Mouse (Mus musculus) liver, embryonic 11.5 days (tissue): Measurements from ENCODE around the gene Duoxa2. TPM values are rescaled to one million over a fixed set of nuclear protein-coding genes. Genes with fewer than 3 reads are reported as not detected.

Experiments
- ATAC-seq: fragments of 200-750 bp; cut with Nextera tagmentation; replicated peaks from 2 replicates; pipeline ENCODE4 v1.8.0; 2017; ENCODE audit warnings: moderate number of reproducible peaks, mild to moderate bottlenecking, moderate TSS enrichment, moderate library complexity; ENCODE audit not compliant: low FRiP score
- DNase-seq: peaks from one replicate; pipeline ENCODE4 v3.0.0-alpha.2; 2017; ENCODE audit warnings: low spot score
- H3K27ac ChIP-seq: fragments of 300-500 bp; sonication (generic); 2 replicates; pipeline ENCODE4 v1.5.1; 2014; ENCODE audit warnings: mild to moderate bottlenecking, low read depth, low read length, control low read depth
- H3K27me3 ChIP-seq: fragments of 300-500 bp; sonication (generic); replicated peaks from 2 replicates; pipeline ENCODE4 v1.6.1; 2014; ENCODE audit warnings: low read length, mixed read lengths; ENCODE audit not compliant: control insufficient read depth, insufficient read depth
- H3K36me3 ChIP-seq: fragments of 300-500 bp; sonication (generic); 2 replicates; pipeline ENCODE4 v1.6.1; 2014; ENCODE audit warnings: mild to moderate bottlenecking, low read length, moderate library complexity, mixed read lengths; ENCODE audit not compliant: control insufficient read depth, insufficient read depth
- H3K4me1 ChIP-seq: fragments of 300-500 bp; sonication (generic); replicated peaks from 2 replicates; pipeline ENCODE4 v1.6.1; 2014; ENCODE audit warnings: low read length, mixed read lengths; ENCODE audit not compliant: control insufficient read depth, insufficient read depth
- H3K4me2 ChIP-seq: fragments of 300-500 bp; sonication (generic); 2 replicates; pipeline ENCODE4 v1.6.1; 2014; ENCODE audit warnings: mild to moderate bottlenecking, control low read depth, moderate library complexity
- H3K4me3 ChIP-seq: fragments of 300-500 bp; sonication (generic); 2 replicates; pipeline ENCODE4 v1.5.1; 2014; ENCODE audit warnings: low read depth, low read length, control low read depth
- H3K9ac ChIP-seq: fragments of 300-500 bp; sonication (generic); 2 replicates; pipeline ENCODE4 v1.6.1; 2014; ENCODE audit warnings: low read depth, low read length, control low read depth
- H3K9me3 ChIP-seq: fragments of 300-500 bp; sonication (generic); 2 replicates; pipeline ENCODE4 v1.6.1; 2016; ENCODE audit warnings: low read length, inconsistent platforms, mixed read lengths; ENCODE audit not compliant: control insufficient read depth
- WGBS: fragments of 180-500 bp; shearing (Covaris S2); extraction: QIAGEN DNeasy Blood & Tissue Kit; methylation state at CpG from one replicate; pipeline ENCODE4 v1.1.7; 2014; 5-methylcytosine and 5-hydroxymethylcytosine counted together
- polyA plus RNA-seq: library from polyadenylated mRNA; unstranded; fragments of >200 nt; fragmentation: Nextera tagmentation; extraction: Ambion mirVana; gene quantifications from 2 replicates; pipeline ENCODE4 v1.2.1, GENCODE M21; 2014

Duoxa2 gene
- polyA plus RNA-seq, 1 experiment from 2014 or later = not detected

GRCm38 (mm10) chr2:122302574-122303241 is 4.0 kb downstream of the Duoxa2 start:
- ATAC-seq (peak; percentile 62; the same call in 1 of the 2 replicates), DNase-seq (peak; percentile 56)
- no peak overlapping the region for H3K9ac ChIP-seq
- H3K27ac ChIP-seq = no peak overlapping the region
- H3K4me2 ChIP-seq = no peak overlapping the region
- H3K4me1 ChIP-seq = peaks cover 2% of the 10 kb centered on the region; the same call in 1 of the 2 replicates
- H3K27me3 ChIP-seq = peaks cover 88% of the 10 kb centered on the region
- no peak overlapping the region for H3K4me3 ChIP-seq
- H3K36me3 ChIP-seq = no peaks in the 10 kb centered on the region
- 9% methylated on average over 9 of the region's 9 CpGs for WGBS
- no peaks in the 10 kb centered on the region for H3K9me3 ChIP-seq

DNA sequence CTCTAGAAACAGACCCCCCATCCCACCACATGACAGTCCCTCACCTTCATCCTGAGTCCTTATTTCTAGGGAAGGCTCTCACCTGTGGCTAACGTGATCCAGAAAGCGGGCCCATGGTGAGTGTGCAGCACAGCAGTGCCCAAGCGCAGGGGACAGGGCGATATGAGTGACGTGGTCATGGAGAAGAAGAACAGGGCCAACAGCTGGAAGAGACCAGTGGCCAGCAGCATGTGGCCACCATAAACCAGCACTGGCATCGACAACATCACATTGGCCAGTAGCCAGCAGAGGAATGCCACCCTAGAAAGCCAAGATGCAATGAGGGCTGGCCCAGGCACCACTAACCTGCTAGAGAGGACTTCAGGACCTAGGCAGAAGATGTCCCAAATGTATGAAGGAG is 5.8 kb downstream of the Duoxa2 start:
- 84% methylated on average over 6 of the region's 6 CpGs for WGBS

DNA sequence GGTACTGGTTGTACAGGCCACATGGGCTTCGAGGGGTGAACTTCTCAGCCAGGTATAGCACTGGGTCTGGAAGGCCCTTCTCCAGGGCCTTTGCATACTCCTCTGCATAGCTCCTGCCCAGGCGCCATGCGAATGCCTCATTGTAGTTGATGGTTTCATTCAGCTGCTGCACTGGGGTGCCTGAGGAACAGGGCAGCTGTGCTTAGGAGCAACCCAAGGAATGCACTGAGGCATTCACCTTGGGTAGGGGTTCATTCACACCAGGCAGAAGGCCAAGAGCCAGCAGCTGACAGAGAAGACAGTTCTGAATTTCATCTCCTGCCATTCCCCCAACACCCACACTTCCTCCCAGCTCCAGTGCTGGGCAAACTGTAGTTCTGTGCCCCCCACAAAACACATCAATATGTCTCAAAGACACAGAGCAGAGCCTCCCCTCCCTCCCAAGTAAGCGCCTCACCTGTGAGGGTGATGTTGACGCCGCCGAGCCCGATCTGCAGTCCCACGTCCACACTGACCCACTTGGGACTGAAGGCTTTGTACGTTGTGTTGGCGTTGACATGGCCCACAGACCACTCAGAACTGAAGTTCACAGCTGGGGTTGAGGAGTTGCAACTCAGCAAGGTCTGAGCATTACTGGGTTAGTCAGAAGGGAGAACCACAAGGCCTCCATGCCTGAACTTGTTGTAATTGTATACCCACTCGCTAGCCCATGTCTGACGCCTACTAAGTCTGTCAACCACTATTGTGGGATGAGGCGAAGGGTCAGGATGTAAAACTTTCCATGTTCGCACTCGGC is 6.6 kb downstream of the Duoxa2 start:
- Histone ChIP-seq H3K36me3 (no peaks in the 10 kb centered on the region), H3K27me3 (peaks cover 72% of the 10 kb centered on the region), H3K4me2 (no peak overlapping the region), H3K9ac (no peak overlapping the region), H3K9me3 (no peaks in the 10 kb centered on the region), H3K4me3 (no peak overlapping the region), H3K27ac (no peak overlapping the region), H3K4me1 (peaks cover 2% of the 10 kb centered on the region; the same call in 1 of the 2 replicates)
- ATAC-seq (no peak), DNase-seq (no peak)
- 79% methylated on average over 16 of the region's 16 CpGs for WGBS

More for the DNA sequence above, 5.8 kb downstream of the Duoxa2 start:
- Histone ChIP-seq H3K4me2 (no peak overlapping the region), H3K9me3 (no peaks in the 10 kb centered on the region), H3K4me3 (no peak overlapping the region), H3K9ac (no peak overlapping the region), H3K4me1 (peaks cover 2% of the 10 kb centered on the region; the same call in 1 of the 2 replicates), H3K27ac (no peak overlapping the region), H3K27me3 (peaks cover 79% of the 10 kb centered on the region), H3K36me3 (no peaks in the 10 kb centered on the region)
- no peak for DNase-seq
- ATAC-seq = no peak

DNA sequence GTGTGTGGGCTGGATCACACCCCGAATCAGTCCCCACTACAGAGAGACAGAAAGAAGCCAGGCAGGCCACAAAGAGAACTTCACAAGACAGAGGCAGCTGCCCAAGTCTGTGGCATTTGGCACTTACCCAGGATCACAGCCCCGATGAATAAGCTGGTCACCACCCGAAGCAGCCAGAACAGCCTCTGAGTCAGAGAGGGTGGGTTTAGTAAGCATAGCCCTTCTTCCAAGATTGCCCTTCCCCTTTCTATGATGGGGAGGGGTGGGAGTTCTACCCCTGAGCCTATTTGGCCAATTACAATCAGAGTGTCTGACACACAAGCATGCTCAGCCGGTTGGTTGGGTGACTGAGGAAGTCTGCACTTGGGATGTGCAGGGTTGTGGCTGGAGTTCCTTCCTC is 7.5 kb downstream of the Duoxa2 start:
- H3K36me3 ChIP-seq = no peaks in the 10 kb centered on the region
- DNase-seq = no peak
- WGBS = 54% methylated on average over 4 of the region's 4 CpGs
- peaks cover 2% of the 10 kb centered on the region; the same call in 1 of the 2 replicates for H3K4me1 ChIP-seq
- H3K4me2 ChIP-seq = no peak overlapping the region
- H3K27me3 ChIP-seq = peaks cover 68% of the 10 kb centered on the region
- ATAC-seq = no peak
- H3K4me3 ChIP-seq = no peak overlapping the region
- no peaks in the 10 kb centered on the region for H3K9me3 ChIP-seq
- H3K27ac ChIP-seq = no peak overlapping the region
- no peak overlapping the region for H3K9ac ChIP-seq

GRCm38 (mm10) chr2:122309647-122310046 is 10.9 kb downstream of the Duoxa2 start:
- ATAC-seq (no peak), DNase-seq (no peak)
- Histone ChIP-seq H3K27me3 (peaks cover 78% of the 10 kb centered on the region), H3K27ac (no peak overlapping the region), H3K9me3 (no peaks in the 10 kb centered on the region), H3K4me2 (no peak overlapping the region), H3K36me3 (no peaks in the 10 kb centered on the region), H3K9ac (no peak overlapping the region), H3K4me1 (no peaks in the 10 kb centered on the region), H3K4me3 (no peak overlapping the region)
- WGBS = 52% methylated on average over 3 of the region's 3 CpGs

- WGBS = 58% methylated on average over 2 of the region's 2 CpGs
- no peaks in the 10 kb centered on the region for H3K9me3 ChIP-seq
Measured at GRCm38 (mm10) chr2:122311561-122311960, 12.9 kb downstream of the Duoxa2 start.

GRCm38 (mm10) chr2:122312722-122313417 is 14.2 kb downstream of the Duoxa2 start:
- WGBS = 5% methylated on average over 27 of the region's 27 CpGs
- Histone ChIP-seq H3K4me3 (no peak overlapping the region), H3K4me2 (peak overlapping the region; percentile 49), H3K9ac (no peak overlapping the region), H3K4me1 (no peaks in the 10 kb centered on the region), H3K36me3 (no peaks in the 10 kb centered on the region), H3K27me3 (peaks cover 58% of the 10 kb centered on the region), H3K9me3 (no peaks in the 10 kb centered on the region), H3K27ac (no peak overlapping the region)
- DNase-seq = peak; percentile 62
- ATAC-seq = no peak

More at GRCm38 (mm10) chr2:122311561-122311960, 12.9 kb downstream of the Duoxa2 start:
- no peaks in the 10 kb centered on the region for H3K4me1 ChIP-seq
- no peaks in the 10 kb centered on the region for H3K36me3 ChIP-seq
- H3K27me3 ChIP-seq = peaks cover 71% of the 10 kb centered on the region
- H3K9ac ChIP-seq = no peak overlapping the region
- H3K4me3 ChIP-seq = no peak overlapping the region
- no peak overlapping the region for H3K4me2 ChIP-seq
- ATAC-seq (no peak), DNase-seq (no peak)
- H3K27ac ChIP-seq = no peak overlapping the region

- DNase-seq = no peak
- ATAC-seq = peak; percentile 12; the same call in 1 of the 2 replicates
- Histone ChIP-seq H3K27me3 (peaks cover 57% of the 10 kb centered on the region), H3K9me3 (no peaks in the 10 kb centered on the region), H3K4me3 (no peak within 1 kb of the TSS; the same call in 1 of the 2 replicates), H3K36me3 (no peaks in the 10 kb centered on the region), H3K27ac (no peak within 1 kb of the TSS), H3K4me2 (peak within 1 kb of the TSS; percentile 49), H3K4me1 (no peaks in the 10 kb centered on the region), H3K9ac (no peak within 1 kb of the TSS)
- 6% methylated on average over 24 of the region's 24 CpGs for WGBS
Measured at GRCm38 (mm10) chr2:122313536-122313935, 14.8 kb downstream of the Duoxa2 start, which contains the start of gene Duoxa1. Gene Duoxa1 (minus strand): TSS chr2:122313730.
